Mouse (Mus musculus) embryonic facial prominence, embryonic 10.5 days (tissue): ENCODE results near the gene Lgals1. TPM values are rescaled to one million over a fixed set of nuclear protein-coding genes. Genes with fewer than 3 reads are reported as not detected.

Source experiments
- DNase-seq: peaks from one replicate; pipeline ENCODE4 v3.0.0-alpha.2; 2017; ENCODE audit warnings: low spot score
- H3K27ac ChIP-seq: fragments of 300-500 bp; sonication (generic); replicated peaks from 2 replicates; pipeline ENCODE4 v1.5.1; 2016; ENCODE audit warnings: mild to moderate bottlenecking
- H3K27me3 ChIP-seq: fragments of 300-500 bp; sonication (generic); replicated peaks from 2 replicates; pipeline ENCODE4 v1.6.1; 2016; ENCODE audit warnings: low read depth, mild to moderate bottlenecking; ENCODE audit not compliant: poor library complexity, severe bottlenecking
- H3K36me3 ChIP-seq: fragments of 300-500 bp; sonication (generic); replicated peaks from 2 replicates; pipeline ENCODE4 v1.6.1; 2016; ENCODE audit warnings: mild to moderate bottlenecking, moderate library complexity
- H3K4me1 ChIP-seq: fragments of 300-500 bp; sonication (generic); 2 replicates; pipeline ENCODE4 v1.6.1; 2016
- H3K4me3 ChIP-seq: fragments of 300-500 bp; sonication (generic); 2 replicates; pipeline ENCODE4 v1.5.1; 2016; ENCODE audit warnings: mild to moderate bottlenecking, moderate library complexity
- H3K9me3 ChIP-seq: fragments of 300-500 bp; sonication (generic); 2 replicates; pipeline ENCODE4 v1.6.1; 2016; ENCODE audit warnings: mild to moderate bottlenecking
- WGBS: fragments of 180-500 bp; shearing (Covaris S2); methylation state at CpG from one replicate; pipeline ENCODE4 v1.1.7; 2016; 5-methylcytosine and 5-hydroxymethylcytosine counted together
- polyA plus RNA-seq: library from polyadenylated mRNA; unstranded; fragments of >200 nt; fragmentation: Nextera tagmentation; extraction: Ambion mirVana; gene quantifications from 2 replicates; pipeline ENCODE4 v1.2.1, GENCODE M21; 2016

The Lgals1 gene
- polyA plus RNA-seq, 1 experiment from 2014 or later: 316 TPM

DNA sequence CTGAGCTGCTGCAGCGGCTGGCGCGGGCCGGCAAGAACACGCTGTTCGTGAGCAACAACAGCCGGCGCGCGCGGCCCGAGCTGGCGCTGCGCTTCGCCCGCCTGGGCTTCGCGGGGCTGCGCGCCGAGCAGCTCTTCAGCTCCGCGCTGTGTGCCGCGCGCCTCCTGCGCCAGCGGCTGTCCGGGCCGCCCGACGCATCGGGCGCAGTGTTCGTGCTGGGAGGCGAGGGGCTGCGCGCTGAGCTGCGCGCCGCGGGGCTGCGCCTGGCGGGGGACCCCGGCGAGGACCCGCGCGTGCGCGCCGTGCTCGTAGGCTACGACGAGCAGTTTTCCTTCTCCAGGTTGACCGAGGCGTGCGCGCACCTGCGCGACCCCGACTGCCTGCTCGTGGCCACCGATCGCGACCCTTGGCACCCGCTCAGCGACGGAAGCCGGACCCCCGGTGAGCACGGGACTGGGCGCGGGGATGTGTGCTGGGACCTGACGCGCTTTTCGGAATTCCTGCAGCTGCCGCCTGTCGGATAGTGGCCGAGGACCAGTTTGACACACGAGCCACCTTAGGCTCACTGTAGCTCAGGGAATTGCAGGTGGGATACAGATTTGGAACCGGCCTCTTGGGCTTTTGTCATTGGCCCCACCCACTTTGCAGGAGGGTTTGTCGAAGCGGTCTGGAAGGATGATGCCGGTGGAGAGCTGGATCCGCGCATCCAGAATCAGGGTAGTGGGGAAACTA is 12.3 kb upstream of the Lgals1 start:
- H3K4me1 ChIP-seq: peaks cover 54% of the 10 kb centered on the region
- WGBS: under 1% methylated on average over 87 of the region's 87 CpGs
- peak; percentile 74 for DNase-seq

DNA sequence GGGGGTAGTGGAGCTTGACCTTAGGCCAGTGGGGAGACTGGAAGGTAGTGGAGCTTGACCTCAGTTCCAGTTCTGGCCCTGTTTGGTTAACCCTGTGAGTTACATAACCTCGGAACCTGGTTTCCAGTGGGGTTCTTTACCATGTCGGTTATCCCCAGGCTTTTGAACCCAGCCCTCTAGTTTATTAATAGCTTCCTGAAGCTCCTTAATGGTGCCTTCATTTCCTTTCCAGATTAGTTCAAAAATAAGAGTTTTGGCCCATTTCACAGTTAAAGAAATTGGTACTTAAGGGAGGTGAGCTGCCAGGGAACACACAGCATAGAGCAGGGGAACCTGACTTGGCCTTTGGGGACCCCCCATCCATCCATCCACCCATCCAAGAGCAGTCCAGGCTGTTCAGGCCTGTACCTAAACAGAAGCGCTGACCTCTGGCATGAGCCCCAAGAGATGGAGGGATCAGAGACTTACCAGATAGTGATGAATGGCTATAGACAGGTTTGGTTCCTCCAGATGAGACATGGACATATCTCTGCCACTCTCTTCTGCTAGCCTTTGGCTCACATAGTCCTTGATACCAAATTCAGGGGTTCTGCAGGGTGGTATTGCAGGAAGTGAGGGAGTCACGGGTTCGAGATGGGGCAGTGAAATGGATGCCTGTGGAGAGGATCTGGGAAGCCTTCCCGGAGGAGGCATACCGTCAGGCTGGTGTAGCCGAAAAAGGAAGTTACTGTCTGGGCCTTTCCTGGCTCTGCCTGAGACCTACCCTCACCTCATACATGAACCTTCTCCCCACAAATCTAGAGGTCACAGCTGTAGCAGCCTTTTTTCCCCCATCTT is 11.5 kb upstream of the Lgals1 start:
- peak overlapping the region; percentile 80 for H3K4me3 ChIP-seq
- H3K9me3 ChIP-seq: no peaks in the 10 kb centered on the region
- H3K4me1 ChIP-seq: peaks cover 54% of the 10 kb centered on the region
- WGBS: 53% methylated on average over 8 of the region's 8 CpGs
- H3K36me3 ChIP-seq: peaks cover 55% of the 10 kb centered on the region
- H3K27ac ChIP-seq: peak overlapping the region; percentile 95; the same call in 1 of the 2 replicates
- no peaks in the 10 kb centered on the region for H3K27me3 ChIP-seq
- no peak for DNase-seq

More for the DNA sequence above, 12.3 kb upstream of the Lgals1 start:
- Histone ChIP-seq H3K36me3 (peaks cover 55% of the 10 kb centered on the region), H3K9me3 (no peaks in the 10 kb centered on the region), H3K4me3 (peak overlapping the region; percentile 80), H3K27me3 (no peaks in the 10 kb centered on the region), H3K27ac (peak overlapping the region; percentile 95)

DNA sequence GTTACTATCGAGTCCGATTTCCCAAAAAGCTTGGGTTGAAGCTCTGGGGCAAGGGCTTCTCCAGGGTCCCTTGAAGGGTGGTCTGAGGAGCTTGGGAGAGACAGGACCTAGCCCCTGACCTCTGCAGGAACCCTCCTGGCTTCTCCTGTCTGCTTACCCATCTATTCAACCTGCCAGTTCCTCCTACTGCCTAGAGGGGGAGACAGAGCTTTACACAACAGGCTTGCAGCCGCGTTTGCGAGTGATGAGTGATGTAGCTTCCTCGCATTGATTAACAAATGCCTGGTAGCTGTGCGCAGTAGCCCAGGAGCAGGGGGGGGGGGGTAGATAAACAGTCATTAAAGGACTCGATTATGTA is 10.9 kb upstream of the Lgals1 start:
- Histone ChIP-seq H3K9me3 (no peaks in the 10 kb centered on the region), H3K4me1 (peaks cover 54% of the 10 kb centered on the region), H3K4me3 (peak overlapping the region; percentile 80), H3K36me3 (peaks cover 52% of the 10 kb centered on the region), H3K27me3 (no peaks in the 10 kb centered on the region), H3K27ac (0 out of 2 replicates have a peak overlapping the region, but pooled peaks have one; percentile 55)
- WGBS: 8% methylated on average over 8 of the region's 8 CpGs
- DNase-seq: peak; percentile 76

DNA sequence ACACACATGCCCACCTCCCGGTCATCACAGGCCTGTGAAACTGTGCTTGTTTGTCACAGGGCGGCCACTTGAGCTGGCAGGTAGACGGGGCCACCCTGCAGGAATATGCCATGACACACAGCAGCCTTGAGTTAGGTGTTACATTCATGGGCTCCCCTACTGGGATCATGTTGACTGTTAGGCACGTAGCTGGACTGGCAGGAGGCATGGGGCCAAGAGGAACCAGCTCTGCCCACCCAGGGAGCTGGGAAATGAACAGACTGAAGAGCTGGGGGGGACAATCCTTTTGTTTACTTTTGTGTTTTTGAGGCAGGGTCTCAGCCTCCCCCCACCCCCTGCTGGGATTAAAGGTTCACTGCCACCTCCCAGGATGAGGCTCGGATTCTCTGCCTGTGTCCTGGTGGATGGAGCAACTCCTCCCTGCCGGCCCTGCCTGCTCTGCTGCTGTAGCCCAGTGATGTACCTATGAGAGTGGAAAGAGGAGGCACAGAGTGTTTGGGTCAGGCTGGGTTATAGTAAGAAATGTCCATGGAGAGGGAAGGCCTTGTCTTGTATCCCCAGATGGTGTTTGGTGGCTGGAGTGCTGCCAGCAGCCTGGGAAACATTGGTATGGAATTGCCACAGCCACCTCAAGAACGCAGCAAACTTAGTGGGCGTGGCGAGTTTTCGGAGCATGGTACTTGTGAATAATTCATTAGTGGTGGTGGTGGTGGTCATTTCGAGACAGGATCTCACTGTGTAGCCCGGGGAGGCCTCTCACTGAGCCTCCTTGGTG is 10.3 kb upstream of the Lgals1 start:
- Histone ChIP-seq H3K4me1 (peaks cover 54% of the 10 kb centered on the region), H3K27ac (peak overlapping the region; percentile 55; the same call in 1 of the 2 replicates), H3K36me3 (peaks cover 46% of the 10 kb centered on the region), H3K9me3 (no peaks in the 10 kb centered on the region), H3K27me3 (no peaks in the 10 kb centered on the region), H3K4me3 (peak overlapping the region; percentile 80)
- DNase-seq: no peak
- 69% methylated on average over 12 of the region's 12 CpGs for WGBS

DNA sequence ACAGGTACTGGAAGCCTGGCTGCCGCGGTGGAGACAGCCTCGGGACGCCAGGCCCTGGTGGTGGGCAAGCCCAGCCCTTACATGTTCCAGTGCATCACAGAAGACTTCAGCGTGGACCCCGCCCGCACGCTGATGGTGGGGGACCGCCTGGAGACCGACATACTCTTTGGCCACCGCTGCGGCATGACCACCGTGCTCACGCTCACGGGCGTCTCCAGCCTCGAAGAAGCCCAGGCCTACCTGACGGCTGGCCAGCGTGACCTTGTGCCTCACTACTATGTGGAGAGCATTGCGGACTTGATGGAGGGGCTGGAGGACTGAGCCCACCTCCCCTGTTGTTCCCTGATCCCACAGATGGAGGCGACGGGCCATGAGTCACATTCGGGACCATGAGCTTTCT is 8.4 kb upstream of the Lgals1 start:
- peaks cover 41% of the 10 kb centered on the region for H3K36me3 ChIP-seq
- H3K4me3 ChIP-seq: 0 out of 2 replicates have a peak overlapping the region, but pooled peaks have one; percentile 4
- no peak for DNase-seq
- H3K27ac ChIP-seq: no peak overlapping the region
- 92% methylated on average over 23 of the region's 23 CpGs for WGBS
- H3K27me3 ChIP-seq: no peaks in the 10 kb centered on the region
- no peaks in the 10 kb centered on the region for H3K9me3 ChIP-seq
- peaks cover 42% of the 10 kb centered on the region for H3K4me1 ChIP-seq

DNA sequence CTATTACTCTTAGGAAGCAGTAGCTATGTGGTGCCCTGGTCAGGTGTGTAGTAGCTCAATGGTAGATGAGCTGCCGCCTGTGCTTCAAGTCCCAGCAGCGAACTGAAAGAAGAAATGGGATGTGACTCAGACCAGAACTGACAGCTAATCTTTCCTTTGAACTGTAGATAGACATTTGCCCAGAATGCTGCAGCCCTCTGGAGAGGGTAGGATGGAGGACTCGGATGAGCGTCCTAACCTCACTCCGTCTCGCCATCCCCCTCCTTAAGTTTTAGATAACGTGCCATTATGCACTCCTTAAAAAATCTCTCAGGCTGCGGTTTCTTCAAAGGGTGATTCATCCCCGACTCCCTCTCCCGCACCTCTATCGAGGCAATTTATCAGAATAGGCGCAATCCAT is 6.6 kb upstream of the Lgals1 start:
- Histone ChIP-seq H3K27me3 (no peaks in the 10 kb centered on the region), H3K4me3 (no peak overlapping the region), H3K9me3 (no peaks in the 10 kb centered on the region), H3K27ac (no peak overlapping the region), H3K4me1 (peaks cover 42% of the 10 kb centered on the region), H3K36me3 (peaks cover 41% of the 10 kb centered on the region)
- WGBS: 86% methylated on average over 12 of the region's 12 CpGs
- no peak for DNase-seq

DNA sequence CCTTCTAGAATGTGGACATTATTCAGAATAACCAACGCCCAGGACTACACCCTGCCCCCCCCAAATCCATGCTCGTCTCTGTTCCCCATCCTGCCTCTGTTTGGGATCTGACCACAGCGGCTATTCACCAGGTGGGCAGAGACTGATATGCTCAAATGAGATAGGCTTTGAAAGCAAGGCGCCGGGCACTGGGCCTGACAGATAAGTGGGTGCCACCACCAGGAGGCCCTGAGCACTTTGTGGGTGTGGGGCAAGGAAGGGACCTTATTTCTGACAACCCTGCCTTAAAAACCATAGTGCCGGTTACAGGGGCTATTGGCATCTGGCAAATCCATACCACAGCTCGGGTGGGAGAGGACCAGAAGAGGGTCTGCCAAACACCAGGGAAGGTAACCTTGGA is 3.8 kb upstream of the Lgals1 start:
- H3K36me3 ChIP-seq: peaks cover 24% of the 10 kb centered on the region
- H3K4me3 ChIP-seq: no peak overlapping the region
- 87% methylated on average over 7 of the region's 7 CpGs for WGBS
- H3K4me1 ChIP-seq: peaks cover 45% of the 10 kb centered on the region
- H3K27ac ChIP-seq: no peak overlapping the region
- peaks cover 12% of the 10 kb centered on the region for H3K27me3 ChIP-seq
- no peaks in the 10 kb centered on the region for H3K9me3 ChIP-seq
- no peak for DNase-seq

DNA sequence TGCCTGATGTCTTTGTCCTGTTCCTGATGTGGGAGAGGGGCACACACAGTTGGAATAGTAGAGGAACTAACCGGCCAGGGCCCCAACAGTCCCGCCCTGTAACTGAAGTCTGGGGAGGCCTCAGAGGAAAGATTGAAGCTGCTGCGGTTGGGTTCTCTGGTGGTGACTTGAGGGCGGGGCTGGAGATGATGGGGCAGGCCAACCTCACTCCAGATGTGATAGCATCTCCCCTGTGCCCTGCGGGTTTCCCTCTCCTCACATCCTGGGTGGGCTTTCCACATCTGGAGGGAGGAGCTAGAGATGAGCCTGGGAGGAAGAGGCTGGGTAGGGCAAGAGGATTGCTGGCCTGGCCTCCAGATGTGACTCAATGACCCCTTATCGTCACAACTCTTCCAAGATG is 2.9 kb upstream of the Lgals1 start:
- peaks cover 13% of the 10 kb centered on the region for H3K27me3 ChIP-seq
- H3K4me1 ChIP-seq: peaks cover 49% of the 10 kb centered on the region
- 59% methylated on average over 6 of the region's 6 CpGs for WGBS
- H3K27ac ChIP-seq: peak overlapping the region; percentile 7
- H3K9me3 ChIP-seq: no peaks in the 10 kb centered on the region
- no peak for DNase-seq
- no peak overlapping the region for H3K4me3 ChIP-seq
- peaks cover 17% of the 10 kb centered on the region for H3K36me3 ChIP-seq

DNA sequence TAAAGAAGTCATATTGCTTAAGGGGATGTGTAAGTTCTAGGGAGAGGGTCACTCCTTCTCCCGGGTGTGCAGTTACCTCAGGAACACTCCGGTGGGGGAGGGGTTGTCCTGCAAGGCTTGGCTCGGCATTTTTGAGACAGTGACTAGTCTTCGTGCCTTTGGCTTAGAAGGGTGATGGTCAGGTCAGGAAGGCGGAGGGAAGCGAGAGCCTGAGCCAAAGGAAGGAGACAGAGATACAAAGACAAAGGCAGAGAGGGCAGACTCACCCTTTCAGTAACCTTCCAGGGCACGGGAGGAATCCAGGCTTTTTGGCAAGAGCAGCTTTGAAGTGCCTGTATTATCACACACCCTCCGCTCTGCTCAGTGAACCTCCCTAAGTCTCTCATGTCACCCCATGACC is 1.4 kb upstream of the Lgals1 start:
- 34% methylated on average over 8 of the region's 8 CpGs for WGBS

DNA sequence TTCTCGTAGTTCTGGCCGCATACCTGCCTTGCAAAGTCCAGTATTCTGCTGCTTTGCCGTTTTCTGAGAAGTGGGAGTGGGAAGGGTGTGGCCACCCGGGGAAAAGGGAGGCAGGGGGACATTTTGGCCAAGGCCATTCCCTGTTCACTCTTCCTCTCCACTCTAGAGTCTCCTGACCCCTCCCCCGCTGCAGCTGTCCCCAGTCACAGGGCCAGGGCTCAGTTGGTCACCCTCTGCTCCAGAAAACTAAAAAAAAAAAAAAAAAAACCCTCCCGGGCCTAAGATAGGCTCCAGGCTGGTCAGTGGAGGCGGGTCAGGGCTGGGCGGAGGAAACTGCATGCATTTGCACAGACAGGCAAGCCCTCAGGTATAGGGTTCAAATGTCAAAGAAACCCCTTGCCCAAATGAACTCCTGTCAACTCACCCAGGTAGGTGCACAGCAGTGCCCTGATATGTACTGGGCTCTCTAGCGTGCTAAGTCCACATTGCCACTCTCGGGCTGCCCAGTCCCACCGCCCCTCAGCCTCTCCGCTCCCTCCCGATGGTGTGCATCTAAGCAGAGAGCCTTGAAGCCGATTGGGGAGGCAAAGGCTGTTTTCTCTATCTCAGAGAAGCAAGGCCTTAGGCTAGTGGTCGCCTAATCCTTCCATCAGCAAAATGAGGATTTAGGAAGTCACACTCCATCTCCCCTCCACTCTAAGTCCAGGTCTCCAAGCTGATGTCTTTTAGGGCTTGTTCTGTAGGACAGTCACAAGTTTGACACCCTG is 679 bp downstream of the Lgals1 start:
- Histone ChIP-seq H3K9me3 (no peaks in the 10 kb centered on the region), H3K27me3 (peaks cover 13% of the 10 kb centered on the region), H3K27ac (peak overlapping the region; percentile 88), H3K4me1 (peaks cover 50% of the 10 kb centered on the region), H3K4me3 (peak overlapping the region; percentile 56), H3K36me3 (peaks cover 13% of the 10 kb centered on the region)
- DNase-seq: peak; percentile 32
- 18% methylated on average over 15 of the region's 15 CpGs for WGBS

More for the DNA sequence above, 1.4 kb upstream of the Lgals1 start:
- H3K27ac ChIP-seq: peak overlapping the region; percentile 88
- peaks cover 13% of the 10 kb centered on the region for H3K27me3 ChIP-seq
- H3K36me3 ChIP-seq: peaks cover 13% of the 10 kb centered on the region
- no peaks in the 10 kb centered on the region for H3K9me3 ChIP-seq
- H3K4me1 ChIP-seq: peaks cover 50% of the 10 kb centered on the region
- no peak for DNase-seq
- no peak overlapping the region for H3K4me3 ChIP-seq

DNA sequence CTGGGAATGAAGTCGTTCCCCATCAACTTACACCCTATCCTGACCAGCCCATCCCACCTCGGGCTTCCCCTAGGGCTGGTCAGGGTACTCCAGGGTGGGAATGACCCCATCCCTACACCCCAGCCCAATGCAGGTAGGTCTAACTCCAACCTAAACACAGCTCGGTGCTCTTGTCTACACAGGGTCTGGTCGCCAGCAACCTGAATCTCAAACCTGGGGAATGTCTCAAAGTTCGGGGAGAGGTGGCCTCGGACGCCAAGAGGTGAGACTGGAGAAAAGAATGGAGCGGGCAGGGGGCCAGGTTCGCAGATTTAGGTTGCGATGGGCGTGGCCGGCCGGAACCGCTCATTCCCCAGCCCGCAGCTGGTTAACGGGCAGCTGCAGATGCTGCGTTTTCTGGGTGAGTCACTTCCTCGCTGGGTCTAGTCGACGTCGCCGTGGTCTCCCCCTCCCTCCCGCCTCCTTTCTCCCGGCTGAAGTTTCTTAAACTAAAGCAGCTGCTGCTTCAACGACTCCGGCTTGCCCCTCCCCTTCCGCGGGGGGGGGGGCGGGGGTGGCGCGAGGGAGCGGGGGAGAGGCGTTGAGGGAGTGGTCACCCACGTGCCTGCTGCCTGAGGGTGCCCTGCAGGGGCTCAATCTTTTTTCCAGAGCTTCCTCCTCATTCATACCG is 1.4 kb downstream of the Lgals1 start:
- peak overlapping the region; percentile 56 for H3K4me3 ChIP-seq
- no peaks in the 10 kb centered on the region for H3K9me3 ChIP-seq
- WGBS: under 1% methylated on average over 34 of the region's 35 CpGs
- peaks cover 50% of the 10 kb centered on the region for H3K4me1 ChIP-seq
- DNase-seq: peak; percentile 94
- peaks cover 13% of the 10 kb centered on the region for H3K27me3 ChIP-seq
- H3K27ac ChIP-seq: peak overlapping the region; percentile 88
- peaks cover 13% of the 10 kb centered on the region for H3K36me3 ChIP-seq
